16 mouse cellular contexts compared by ENCODE assay signal in genomic region chr10:128780200-128780599, GRCm38 (mm10). TPM values are rescaled to one million over a fixed set of nuclear protein-coding genes. Genes with fewer than 3 reads are reported as not detected.
A peak's percentile ranks its signal among the peaks of the same experiment; 100 is the strongest.
DNase-seq lines count a peak whose midpoint lies in the region; ATAC-seq and TF ChIP-seq lines count a peak whose summit lies in the region.
"Had no signal": no experiment of that assay in that cellular context is flagged by ENCODE, and none has a peak within 500 bp of the region (broad histone marks: within the 10 kb centered on the region; RNA-seq: fewer than 3 reads in every experiment).

No protein-coding gene starts in this region.

- no peak overlapping the region for H3K9ac ChIP-seq in heart, adult 2 months (ENCODE audit: low read depth, low read length)
- H3K9ac ChIP-seq: liver, embryonic 14.5 days had no signal

- ATAC-seq in common myeloid progenitor, adult 5-6 weeks (replicated peaks; ENCODE audit: low read depth, poor library complexity, severe bottlenecking): peak; percentile 79
- ATAC-seq: activated CD4-positive, CD25-positive, alpha-beta regulatory T cell, adult 4 months; hindbrain, embryonic 16.5 days had no signal

- no peak for TF ChIP-seq POLR2A in heart, adult 2 months (IDR thresholded peaks at IDR 0.05; ENCODE audit: insufficient read depth, low read depth, low read length)

- H3K79me2 ChIP-seq in heart, adult 2 months (replicated peaks; ENCODE audit: control insufficient read depth, insufficient read depth, low read length): no peaks in the 10 kb centered on the region
- H3K79me2 ChIP-seq in macrophage (ENCODE audit: inconsistent target): no peaks in the 10 kb centered on the region

- intact Hi-C loops in heart, adult 2 months (cut with DNase I): loop anchor here (2.0 kb wide), 1 partner anchor 23 kb away; no protein-coding TSS in a partner anchor

- no peaks in the 10 kb centered on the region for H3K27me3 ChIP-seq in heart, adult 2 months (ENCODE audit: control insufficient read depth, insufficient read depth, low read length)

- no peak for TF ChIP-seq CTCF in heart, adult 2 months (IDR thresholded peaks at IDR 0.05)

- 83% methylated on average over 1 of the region's 1 CpGs for WGBS in heart, adult 2 months
- WGBS in macrophage (ENCODE audit: missing documents): 0% methylated on average over 1 of the region's 1 CpGs

- DNase-seq in heart, adult 2 months: no peak
- no peak for DNase-seq in heart, adult 8-10 months (ENCODE audit: low spot score)
- DNase-seq in 3T3-L1 (ENCODE audit: low read depth, low spot score): peak; percentile 42
- no peak for DNase-seq in adrenal gland, adult 18-20 months (ENCODE audit: low spot score in 2 of 2)
- DNase-seq in retina, embryonic 14.5 days (ENCODE audit: low spot score): no peak
- no peak for DNase-seq in kidney, adult 11 months
- DNase-seq: B cell, adult 2 months; cerebellum, adult 11-12 months; heart, postnatal 14 days; thymus, postnatal 14 days had no signal

- peaks cover 8% of the 10 kb centered on the region for H3K4me1 ChIP-seq in heart, adult 2 months (ENCODE audit: control insufficient read depth, insufficient read depth, low read length)

- H3K4me3 ChIP-seq in heart, adult 2 months: no peak overlapping the region
- no peak overlapping the region for H3K4me3 ChIP-seq in macrophage (ENCODE audit: inconsistent target)
- H3K4me3 ChIP-seq: layer of hippocampus, adult 2 months had no signal

- peaks cover 5% of the 10 kb centered on the region for H3K36me3 ChIP-seq in heart, adult 2 months (ENCODE audit: control insufficient read depth, insufficient read depth, low read length)
- H3K36me3 ChIP-seq in macrophage (ENCODE audit: inconsistent target): no peaks in the 10 kb centered on the region

- no peak for TF ChIP-seq EP300 in heart, adult 2 months (IDR thresholded peaks at IDR 0.05; ENCODE audit: insufficient read depth, low read depth, low read length)

- H3K27ac ChIP-seq in heart, adult 2 months: peak overlapping the region; percentile 88
- H3K27ac ChIP-seq in macrophage: peak overlapping the region; percentile 89
- H3K27ac ChIP-seq: layer of hippocampus, adult 2 months; liver, embryonic 14.5 days had no signal

RNA-seq across cellular contexts. Expression of gene Mmp19, which starts 10.5 kb away (rescaled TPM):
- total RNA-seq in heart, adult 2 months (2021): 1 to 10 TPM; 2.8 to 4.4 TPM
- polyA plus RNA-seq in heart, adult 2 months (2012; rRNA removed): 3.1 and 4.4 TPM in 2 replicates
- total RNA-seq in heart, adult 8-10 months (2022): 1 to 10 TPM; 2.2 to 2.8 (median 2.5) TPM
- 1.9 and 3.0 TPM in 2 replicates for total RNA-seq in common myeloid progenitor, adult 5-6 weeks (2017)
- 10 to 100 TPM in 10 of 26 experiments, 1 to 10 TPM in 16; 1.3 to 18.5 (median 5.8) TPM for total RNA-seq in macrophage (2018; cell fraction: chromatin; rRNA removed)
- total RNA-seq in macrophage (2018; cell fraction: cytosol; rRNA removed): 10 to 100 TPM in 25 of 26 experiments, 1 to 10 TPM in 1; 9.9 to 28.2 (median 20.1) TPM
- total RNA-seq in macrophage (2018; cell fraction: nucleus; rRNA removed): 10 to 100 TPM in 23 of 26 experiments, 1 to 10 TPM in 3; 6.9 to 29.4 (median 14.7) TPM
- polyA plus RNA-seq in macrophage (2018): 18.7 to 24.6 TPM (median 21.3 TPM) in 3 replicates
- total RNA-seq in adrenal gland, adult 18-20 months (2021): 10 to 100 TPM; 33.1 to 41.7 TPM
- polyA plus RNA-seq: activated CD4-positive, CD25-positive, alpha-beta regulatory T cell, adult 4 months had no signal

RNA-seq across cellular contexts. Expression of gene Dnajc14, which starts 23.7 kb away (rescaled TPM):
- total RNA-seq in heart, adult 2 months (2021): 10 to 100 TPM; 34.1 to 36.4 TPM
- polyA plus RNA-seq in heart, adult 2 months (2012; rRNA removed): 8.4 and 11.3 TPM in 2 replicates
- total RNA-seq in heart, adult 8-10 months (2022): 10 to 100 TPM; 34.7 to 38.9 (median 35.9) TPM
- 29.7 and 34.6 TPM in 2 replicates for total RNA-seq in common myeloid progenitor, adult 5-6 weeks (2017)
- 10 to 100 TPM; 17.0 to 78.8 (median 54.1) TPM for total RNA-seq in macrophage (2018; cell fraction: chromatin; rRNA removed)
- 10 to 100 TPM; 48.2 to 79.2 (median 64.5) TPM for total RNA-seq in macrophage (2018; cell fraction: cytosol; rRNA removed)
- total RNA-seq in macrophage (2018; cell fraction: nucleus; rRNA removed): 10 to 100 TPM; 32.7 to 94.5 (median 68.6) TPM
- polyA plus RNA-seq in macrophage (2018): 42.1 to 51.3 TPM (median 44.5 TPM) in 3 replicates
- 10 to 100 TPM; 60.0 to 67.1 TPM for total RNA-seq in adrenal gland, adult 18-20 months (2021)

RNA-seq across cellular contexts. Expression of gene Tmem198b, which starts 24.0 kb away (rescaled TPM):
- 1 to 10 TPM; 4.7 to 5.4 TPM for total RNA-seq in heart, adult 2 months (2021)
- polyA plus RNA-seq in heart, adult 2 months (2012; rRNA removed): 11.2 and 11.9 TPM in 2 replicates
- 1 to 10 TPM; 4.4 to 5.6 (median 4.8) TPM for total RNA-seq in heart, adult 8-10 months (2022)
- total RNA-seq in common myeloid progenitor, adult 5-6 weeks (2017): 3.2 and 3.7 TPM in 2 replicates
- 10 to 100 TPM in 5 of 26 experiments, 1 to 10 TPM in 21; 1.2 to 18.0 (median 5.7) TPM for total RNA-seq in macrophage (2018; cell fraction: chromatin; rRNA removed)
- 10 to 100 TPM in 6 of 26 experiments, 1 to 10 TPM in 20; 5.1 to 12.5 (median 8.0) TPM for total RNA-seq in macrophage (2018; cell fraction: cytosol; rRNA removed)
- 10 to 100 TPM in 10 of 26 experiments, 1 to 10 TPM in 16; 4.9 to 21.6 (median 9.2) TPM for total RNA-seq in macrophage (2018; cell fraction: nucleus; rRNA removed)
- polyA plus RNA-seq in macrophage (2018): 6.9 to 10.4 TPM (median 9.0 TPM) in 3 replicates
- 1 to 10 TPM; 6.7 to 7.6 TPM for total RNA-seq in adrenal gland, adult 18-20 months (2021)

RNA-seq across cellular contexts. Expression of gene Pym1, which starts 32.5 kb away (rescaled TPM):
- total RNA-seq in heart, adult 2 months (2021): 1 to 10 TPM; 8.6 to 9.4 TPM
- 7.9 and 10.8 TPM in 2 replicates for polyA plus RNA-seq in heart, adult 2 months (2012; rRNA removed)
- 10 to 100 TPM in 1 of 4 experiments, 1 to 10 TPM in 3; 7.9 to 11.1 (median 9.4) TPM for total RNA-seq in heart, adult 8-10 months (2022)
- 37.9 and 50.1 TPM in 2 replicates for total RNA-seq in common myeloid progenitor, adult 5-6 weeks (2017)
- 10 to 100 TPM in 19 of 26 experiments, 1 to 10 TPM in 7; 4.0 to 21.2 (median 12.8) TPM for total RNA-seq in macrophage (2018; cell fraction: chromatin; rRNA removed)
- 10 to 100 TPM; 16.7 to 36.5 (median 27.7) TPM for total RNA-seq in macrophage (2018; cell fraction: cytosol; rRNA removed)
- 10 to 100 TPM in 21 of 26 experiments, 1 to 10 TPM in 5; 7.1 to 28.6 (median 18.6) TPM for total RNA-seq in macrophage (2018; cell fraction: nucleus; rRNA removed)
- 23.3 to 27.6 TPM (median 27.0 TPM) in 3 replicates for polyA plus RNA-seq in macrophage (2018)
- total RNA-seq in adrenal gland, adult 18-20 months (2021): 10 to 100 TPM; 21.6 to 23.8 TPM

RNA-seq across cellular contexts. Expression of gene Dgka, which starts 35.5 kb away (rescaled TPM):
- total RNA-seq in heart, adult 2 months (2021): 10 to 100 TPM; 11.2 to 12.6 TPM
- polyA plus RNA-seq in heart, adult 2 months (2012; rRNA removed): 17.5 and 20.3 TPM in 2 replicates
- 10 to 100 TPM; 11.3 to 12.9 (median 12.6) TPM for total RNA-seq in heart, adult 8-10 months (2022)
- total RNA-seq in common myeloid progenitor, adult 5-6 weeks (2017): 5.3 and 8.4 TPM in 2 replicates
- total RNA-seq in macrophage (2018; cell fraction: chromatin; rRNA removed): 100 to 1,000 TPM in 1 of 26 experiments, 10 to 100 TPM in 17, 1 to 10 TPM in 8; 4.1 to 123 (median 12.0) TPM
- total RNA-seq in macrophage (2018; cell fraction: cytosol; rRNA removed): 1 to 10 TPM; 2.4 to 8.6 (median 4.7) TPM
- total RNA-seq in macrophage (2018; cell fraction: nucleus; rRNA removed): 10 to 100 TPM in 9 of 26 experiments, 1 to 10 TPM in 17; 3.6 to 77.8 (median 8.2) TPM
- 3.4 to 9.7 TPM (median 7.0 TPM) in 3 replicates for polyA plus RNA-seq in macrophage (2018)
- total RNA-seq in adrenal gland, adult 18-20 months (2021): 10 to 100 TPM; 16.3 to 18.1 TPM
